Mouse (Mus musculus): Measurements from ENCODE around the gene Asz1. TPM values are rescaled to one million over a fixed set of nuclear protein-coding genes. Genes with fewer than 3 reads are reported as not detected.
A peak's percentile ranks its signal among the peaks of the same experiment; 100 is the strongest.

Asz1 gene
- polyA plus RNA-seq, 1 experiment from 2014 or later = not detected

DNA sequence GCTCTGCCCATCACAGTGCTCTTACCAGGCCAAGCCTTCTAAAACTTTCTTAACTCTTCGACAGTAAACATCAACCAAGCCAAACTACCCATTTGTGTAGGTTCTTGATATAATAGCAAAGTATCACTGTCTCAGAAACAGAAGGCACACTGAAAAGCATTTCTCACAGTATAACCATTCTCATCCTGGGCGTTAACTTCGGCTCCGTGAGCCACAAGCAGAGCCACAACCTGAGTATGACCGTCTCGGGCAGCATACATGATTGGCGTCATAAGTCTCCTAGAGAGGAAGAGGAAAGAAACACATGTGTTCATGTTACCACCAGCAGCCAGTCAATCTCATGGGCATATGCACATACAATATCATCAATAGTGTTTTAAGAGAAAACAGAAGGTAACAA is 31.9 kb downstream of the Asz1 start:
- no peak for ATAC-seq (replicated peaks; ENCODE audit: extremely low read depth, insufficient read depth, low FRiP score)
- WGBS = 58% methylated on average over 7 of the region's 7 CpGs
- no peak overlapping the region for H3K4me2 ChIP-seq (ENCODE audit: low read depth, low read length)
- no peaks in the 10 kb centered on the region for H3K36me3 ChIP-seq (ENCODE audit: control insufficient read depth, insufficient read depth)
- H3K27ac ChIP-seq (ENCODE audit: low read length) = no peak overlapping the region
- H3K9me3 ChIP-seq (replicated peaks; ENCODE audit: control insufficient read depth, low read length) = no peaks in the 10 kb centered on the region
- H3K4me1 ChIP-seq (ENCODE audit: control insufficient read depth, insufficient read depth, low read length) = no peaks in the 10 kb centered on the region
- H3K9ac ChIP-seq (ENCODE audit: low read length) = no peak overlapping the region
- no peak overlapping the region for H3K4me3 ChIP-seq (ENCODE audit: low read length)
- H3K27me3 ChIP-seq (ENCODE audit: control insufficient read depth, insufficient read depth, low read length) = no peaks in the 10 kb centered on the region

DNA sequence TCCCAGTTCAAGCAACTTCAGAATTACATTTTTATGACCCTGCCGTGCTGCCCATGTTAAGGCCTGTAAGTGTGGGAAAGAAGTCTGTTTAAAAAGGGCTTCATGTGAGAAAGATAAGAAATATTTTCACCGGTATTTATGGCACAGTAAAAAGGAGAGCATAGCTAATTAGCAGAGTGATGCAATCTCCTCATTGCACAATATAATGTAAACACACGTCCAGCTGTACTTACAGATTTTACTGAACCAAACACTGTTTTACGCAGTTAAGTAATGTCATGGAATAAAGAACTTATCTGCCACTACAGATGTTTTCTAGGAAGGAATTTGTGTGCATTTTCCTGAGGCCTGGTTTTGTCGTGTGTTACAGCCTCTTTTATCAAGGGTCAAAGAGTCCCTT is 32.3 kb downstream of the Asz1 start:
- Histone ChIP-seq H3K4me1 (ENCODE audit: control insufficient read depth, insufficient read depth, low read length) (no peaks in the 10 kb centered on the region), H3K9ac (ENCODE audit: low read length) (no peak overlapping the region), H3K9me3 (replicated peaks; ENCODE audit: control insufficient read depth, low read length) (no peaks in the 10 kb centered on the region), H3K4me3 (ENCODE audit: low read length) (no peak overlapping the region), H3K4me2 (ENCODE audit: low read depth, low read length) (no peak overlapping the region), H3K27me3 (ENCODE audit: control insufficient read depth, insufficient read depth, low read length) (no peaks in the 10 kb centered on the region), H3K27ac (ENCODE audit: low read length) (no peak overlapping the region), H3K36me3 (ENCODE audit: control insufficient read depth, insufficient read depth) (no peaks in the 10 kb centered on the region)
- 28% methylated on average over 5 of the region's 5 CpGs for WGBS
- no peak for ATAC-seq (replicated peaks; ENCODE audit: extremely low read depth, insufficient read depth, low FRiP score)

DNA sequence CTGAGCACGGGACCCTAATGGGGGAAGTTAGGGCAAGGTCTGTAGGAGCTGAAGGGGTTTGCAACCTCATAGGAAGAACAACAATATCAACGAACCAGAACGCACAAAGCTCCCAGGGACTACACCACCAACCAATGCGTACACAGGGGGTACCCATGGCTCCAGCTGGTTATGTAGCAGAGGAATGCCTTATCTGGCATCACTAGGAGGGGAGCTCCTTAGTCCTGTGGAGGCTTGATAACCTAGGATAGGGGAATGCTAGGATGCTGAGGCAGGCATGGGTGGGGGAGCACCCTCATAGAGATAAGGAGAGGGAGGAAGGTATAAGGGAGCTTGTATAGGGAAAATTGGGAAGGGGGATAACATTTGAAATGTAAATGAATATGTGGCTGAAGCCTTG is 51.0 kb downstream of the Asz1 start:
- Histone ChIP-seq H3K9me3 (replicated peaks; ENCODE audit: control insufficient read depth, low read length) (no peaks in the 10 kb centered on the region), H3K4me3 (ENCODE audit: low read length) (no peak overlapping the region), H3K27me3 (ENCODE audit: control insufficient read depth, insufficient read depth, low read length) (no peaks in the 10 kb centered on the region), H3K27ac (ENCODE audit: low read length) (no peak overlapping the region), H3K4me1 (ENCODE audit: control insufficient read depth, insufficient read depth, low read length) (no peaks in the 10 kb centered on the region), H3K36me3 (ENCODE audit: control insufficient read depth, insufficient read depth) (no peaks in the 10 kb centered on the region), H3K4me2 (ENCODE audit: low read depth, low read length) (no peak overlapping the region), H3K9ac (ENCODE audit: low read length) (no peak overlapping the region)
- 84% methylated on average over 4 of the region's 4 CpGs for WGBS
- no peak for ATAC-seq (replicated peaks; ENCODE audit: extremely low read depth, insufficient read depth, low FRiP score)

DNA sequence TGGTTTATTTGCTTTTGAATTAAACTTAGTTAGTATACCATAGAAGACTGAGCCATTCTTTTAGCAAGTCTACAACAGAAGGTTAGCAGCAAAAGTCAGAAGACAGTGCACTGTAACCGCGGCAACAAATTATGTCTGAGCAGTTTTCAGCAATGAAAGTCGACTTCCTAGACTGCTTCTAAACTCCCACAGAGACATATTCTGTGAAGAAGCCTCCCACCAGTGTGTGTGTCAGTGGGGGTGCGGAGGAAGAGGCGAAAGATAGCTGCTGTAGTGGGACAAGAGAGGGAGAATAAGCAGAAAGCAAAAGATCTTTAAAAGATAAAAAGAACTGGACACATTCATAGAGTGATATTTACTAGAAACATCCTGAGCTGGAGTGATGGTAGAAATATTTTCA is 57.2 kb downstream of the Asz1 start:
- Histone ChIP-seq H3K4me3 (ENCODE audit: low read length) (no peak overlapping the region), H3K9ac (ENCODE audit: low read length) (no peak overlapping the region), H3K27ac (ENCODE audit: low read length) (no peak overlapping the region), H3K9me3 (replicated peaks; ENCODE audit: control insufficient read depth, low read length) (no peaks in the 10 kb centered on the region), H3K27me3 (ENCODE audit: control insufficient read depth, insufficient read depth, low read length) (no peaks in the 10 kb centered on the region), H3K36me3 (ENCODE audit: control insufficient read depth, insufficient read depth) (no peaks in the 10 kb centered on the region), H3K4me1 (ENCODE audit: control insufficient read depth, insufficient read depth, low read length) (no peaks in the 10 kb centered on the region), H3K4me2 (ENCODE audit: low read depth, low read length) (no peak overlapping the region)
- no peak for ATAC-seq (replicated peaks; ENCODE audit: extremely low read depth, insufficient read depth, low FRiP score)
- WGBS = 68% methylated on average over 5 of the region's 5 CpGs

DNA sequence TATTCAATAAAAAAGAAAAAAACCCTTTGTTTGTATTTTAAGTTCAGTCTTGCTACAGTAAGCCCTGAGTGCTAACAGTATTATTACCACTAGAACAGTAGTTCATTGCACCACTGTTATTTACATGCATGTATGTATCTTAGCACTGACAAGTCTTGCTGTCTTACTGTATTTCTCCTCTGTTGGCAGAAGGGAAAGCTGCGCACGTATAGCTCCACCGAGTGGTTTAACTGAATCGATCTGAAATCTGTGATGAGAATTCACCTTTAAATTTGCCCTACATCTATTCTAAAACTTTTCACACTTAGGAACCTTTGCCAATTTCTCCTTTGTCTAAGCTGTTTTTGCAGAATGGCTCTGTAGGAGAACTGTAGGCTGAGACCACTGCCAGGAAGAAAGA is 64.6 kb downstream of the Asz1 start:
- no peaks in the 10 kb centered on the region for H3K27me3 ChIP-seq (ENCODE audit: control insufficient read depth, insufficient read depth, low read length)
- no peaks in the 10 kb centered on the region for H3K4me1 ChIP-seq (ENCODE audit: control insufficient read depth, insufficient read depth, low read length)
- H3K9ac ChIP-seq (ENCODE audit: low read length) = no peak overlapping the region
- no peak overlapping the region for H3K27ac ChIP-seq (ENCODE audit: low read length)
- ATAC-seq (replicated peaks; ENCODE audit: extremely low read depth, insufficient read depth, low FRiP score) = no peak
- H3K4me2 ChIP-seq (ENCODE audit: low read depth, low read length) = no peak overlapping the region
- no peaks in the 10 kb centered on the region for H3K36me3 ChIP-seq (ENCODE audit: control insufficient read depth, insufficient read depth)
- H3K9me3 ChIP-seq (replicated peaks; ENCODE audit: control insufficient read depth, low read length) = no peaks in the 10 kb centered on the region
- 74% methylated on average over 4 of the region's 4 CpGs for WGBS
- H3K4me3 ChIP-seq (ENCODE audit: low read length) = no peak overlapping the region

DNA sequence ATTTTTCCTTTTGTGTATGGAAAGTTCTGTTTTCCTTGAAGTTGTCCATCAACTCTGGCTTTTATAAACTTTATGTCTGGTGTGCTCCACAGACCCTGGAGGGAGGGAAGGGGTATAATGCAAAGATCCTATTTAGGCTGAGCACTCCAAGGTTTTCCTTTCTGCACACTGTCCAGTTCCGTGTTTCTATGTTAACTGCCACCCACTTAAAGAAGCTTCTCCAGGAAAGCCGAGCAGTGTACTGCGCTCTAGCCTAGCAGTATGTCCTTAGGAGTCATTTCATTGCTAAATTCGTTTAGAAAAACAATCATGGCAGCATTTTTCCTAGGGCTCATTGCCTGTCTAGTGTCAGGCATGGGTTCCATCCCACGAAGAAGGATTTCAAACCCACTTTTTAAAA is 65.7 kb downstream of the Asz1 start:
- Histone ChIP-seq H3K9ac (ENCODE audit: low read length) (no peak overlapping the region), H3K27ac (ENCODE audit: low read length) (no peak overlapping the region), H3K27me3 (ENCODE audit: control insufficient read depth, insufficient read depth, low read length) (no peaks in the 10 kb centered on the region), H3K36me3 (ENCODE audit: control insufficient read depth, insufficient read depth) (no peaks in the 10 kb centered on the region), H3K9me3 (replicated peaks; ENCODE audit: control insufficient read depth, low read length) (no peaks in the 10 kb centered on the region), H3K4me1 (ENCODE audit: control insufficient read depth, insufficient read depth, low read length) (no peaks in the 10 kb centered on the region), H3K4me3 (ENCODE audit: low read length) (no peak overlapping the region), H3K4me2 (ENCODE audit: low read depth, low read length) (no peak overlapping the region)
- 74% methylated on average over 5 of the region's 5 CpGs for WGBS
- ATAC-seq (replicated peaks; ENCODE audit: extremely low read depth, insufficient read depth, low FRiP score) = no peak

DNA sequence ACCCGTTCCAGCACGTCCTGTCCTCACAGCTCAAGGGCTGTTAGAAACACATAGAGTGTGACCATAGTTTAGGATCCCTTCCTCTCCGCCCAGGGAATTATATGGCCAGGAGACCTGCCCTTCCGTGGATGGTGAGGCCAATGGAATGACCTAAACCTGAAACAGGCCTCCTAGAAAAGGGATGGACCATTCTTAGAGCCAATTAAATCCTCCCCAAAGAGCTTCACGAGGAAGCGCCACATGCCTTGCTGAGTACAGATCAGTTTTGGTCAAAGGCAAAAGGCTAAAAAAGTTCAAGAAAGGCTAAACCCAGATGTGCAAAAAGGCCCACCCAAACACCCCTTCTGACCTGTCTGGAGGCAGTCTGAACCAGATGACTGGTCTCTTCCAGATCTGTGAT is 76.6 kb downstream of the Asz1 start:
- Histone ChIP-seq H3K9me3 (replicated peaks; ENCODE audit: control insufficient read depth, low read length) (no peaks in the 10 kb centered on the region), H3K9ac (ENCODE audit: low read length) (no peak overlapping the region), H3K27me3 (ENCODE audit: control insufficient read depth, insufficient read depth, low read length) (peaks cover 36% of the 10 kb centered on the region), H3K4me3 (ENCODE audit: low read length) (peak overlapping the region; percentile 64), H3K4me2 (ENCODE audit: low read depth, low read length) (peak overlapping the region; percentile 95), H3K27ac (ENCODE audit: low read length) (no peak overlapping the region), H3K4me1 (ENCODE audit: control insufficient read depth, insufficient read depth, low read length) (peaks cover 10% of the 10 kb centered on the region), H3K36me3 (ENCODE audit: control insufficient read depth, insufficient read depth) (no peaks in the 10 kb centered on the region)
- WGBS = 35% methylated on average over 6 of the region's 6 CpGs
- ATAC-seq (replicated peaks; ENCODE audit: extremely low read depth, insufficient read depth, low FRiP score) = no peak

DNA sequence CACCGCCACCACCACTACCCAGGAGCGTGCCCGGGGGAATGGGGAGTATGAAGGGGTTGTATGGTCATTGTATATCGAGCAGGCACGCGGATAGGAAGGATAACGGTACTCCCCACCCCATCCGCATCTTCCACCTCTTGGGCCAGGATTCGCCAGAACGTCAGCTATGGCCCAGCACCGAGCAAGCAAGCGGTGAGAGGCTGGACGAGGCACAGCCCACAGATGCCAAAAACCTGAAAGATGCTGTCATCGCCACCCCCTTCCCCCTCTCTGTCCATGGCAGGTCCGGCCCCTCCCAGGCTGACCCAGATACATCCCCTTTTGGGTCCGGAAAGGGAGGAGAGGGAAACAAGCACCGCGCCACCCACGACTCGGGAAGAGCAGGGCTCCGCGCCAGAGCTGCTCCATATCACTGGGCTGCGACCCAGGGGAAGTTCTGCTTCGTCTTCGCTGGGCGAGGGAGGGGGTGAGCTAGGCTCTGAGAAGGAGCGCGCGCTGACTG is 77.3 kb downstream of the Asz1 start:
- Histone ChIP-seq H3K4me1 (ENCODE audit: control insufficient read depth, insufficient read depth, low read length) (peaks cover 10% of the 10 kb centered on the region), H3K4me3 (ENCODE audit: low read length) (peak overlapping the region; percentile 64), H3K27me3 (ENCODE audit: control insufficient read depth, insufficient read depth, low read length) (peaks cover 36% of the 10 kb centered on the region), H3K4me2 (ENCODE audit: low read depth, low read length) (peak overlapping the region; percentile 95), H3K9ac (ENCODE audit: low read length) (peak overlapping the region; percentile 56; the same call in 1 of the 2 replicates), H3K36me3 (ENCODE audit: control insufficient read depth, insufficient read depth) (no peaks in the 10 kb centered on the region), H3K27ac (ENCODE audit: low read length) (no peak overlapping the region), H3K9me3 (replicated peaks; ENCODE audit: control insufficient read depth, low read length) (no peaks in the 10 kb centered on the region)
- ATAC-seq (replicated peaks; ENCODE audit: extremely low read depth, insufficient read depth, low FRiP score) = peak; percentile 77
- under 1% methylated on average over 29 of the region's 29 CpGs for WGBS

DNA sequence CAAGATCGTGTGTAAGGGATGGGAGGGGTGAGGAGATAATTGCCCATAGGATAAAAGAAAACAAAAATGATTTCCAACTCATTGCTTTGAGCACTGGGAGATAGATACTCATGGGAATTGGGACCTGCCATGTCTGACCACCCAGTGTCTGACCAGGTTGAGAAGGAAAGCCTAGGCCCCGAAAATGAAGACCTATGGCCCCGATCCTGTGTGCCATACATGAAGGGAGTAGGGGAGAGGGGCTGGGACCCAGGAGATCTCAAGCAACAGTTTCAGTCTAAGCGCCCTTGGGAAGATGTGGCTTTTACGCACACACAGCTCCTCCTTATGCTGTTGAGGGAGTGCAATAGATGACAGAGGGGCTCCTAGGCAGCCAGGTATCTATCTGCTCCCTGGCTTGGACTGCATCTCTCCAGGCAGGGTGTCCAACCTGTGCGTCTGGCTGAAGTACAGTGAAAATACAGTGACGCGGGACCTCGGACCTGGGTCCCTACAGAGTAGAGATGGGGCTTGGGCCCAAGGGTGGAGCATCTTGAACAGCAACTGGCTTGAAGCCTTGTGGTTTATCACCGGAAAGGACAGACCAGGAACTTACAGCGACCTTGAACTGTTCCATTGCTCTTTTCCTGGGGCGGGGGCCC is 77.9 kb downstream of the Asz1 start:
- no peak overlapping the region for H3K27ac ChIP-seq (ENCODE audit: low read length)
- no peak overlapping the region for H3K9ac ChIP-seq (ENCODE audit: low read length)
- peak overlapping the region; percentile 95 for H3K4me2 ChIP-seq (ENCODE audit: low read depth, low read length)

More for the DNA sequence above, 77.9 kb downstream of the Asz1 start:
- ATAC-seq (replicated peaks; ENCODE audit: extremely low read depth, insufficient read depth, low FRiP score) = peak; percentile 60; the same call in 1 of the 2 replicates
- Histone ChIP-seq H3K27me3 (ENCODE audit: control insufficient read depth, insufficient read depth, low read length) (peaks cover 36% of the 10 kb centered on the region), H3K36me3 (ENCODE audit: control insufficient read depth, insufficient read depth) (no peaks in the 10 kb centered on the region), H3K9me3 (replicated peaks; ENCODE audit: control insufficient read depth, low read length) (no peaks in the 10 kb centered on the region), H3K4me3 (ENCODE audit: low read length) (peak overlapping the region; percentile 64), H3K4me1 (ENCODE audit: control insufficient read depth, insufficient read depth, low read length) (peaks cover 10% of the 10 kb centered on the region)
- WGBS = 2% methylated on average over 12 of the region's 12 CpGs
